20 mouse cellular contexts compared by ENCODE assay signal in the genomic region with DNA sequence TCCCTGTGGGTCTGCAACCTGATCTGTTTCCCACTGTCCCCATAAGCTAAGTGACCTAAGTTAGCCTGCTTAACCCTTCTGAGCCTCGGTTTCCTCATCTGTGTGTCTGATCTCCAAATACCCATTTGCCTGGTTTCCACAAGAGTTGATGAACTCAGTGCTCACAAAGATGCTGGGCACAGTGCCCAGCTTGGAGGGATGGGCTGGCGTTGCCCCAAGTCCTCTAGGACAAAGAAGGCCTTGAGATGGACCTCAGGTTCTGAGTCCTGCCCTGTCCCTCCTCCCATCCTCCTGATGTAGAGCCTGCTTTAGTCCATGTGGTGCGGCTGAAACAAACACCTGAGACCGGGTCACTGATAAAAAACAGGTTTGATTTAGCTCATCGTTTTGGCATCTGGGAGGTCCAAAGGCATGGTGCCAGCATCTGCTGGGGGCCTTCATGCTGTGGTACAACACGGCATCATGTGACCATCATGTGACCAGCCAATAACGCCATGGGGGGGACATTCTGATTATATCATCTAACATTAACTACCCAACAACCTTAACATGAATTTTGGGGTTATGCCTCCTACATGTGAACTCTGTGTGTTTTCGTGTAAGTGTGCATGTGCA.
A peak's percentile ranks its signal among the peaks of the same experiment; 100 is the strongest.
DNase-seq lines count a peak whose midpoint lies in the region; ATAC-seq and TF ChIP-seq lines count a peak whose summit lies in the region.
"Had no signal": no experiment of that assay in that cellular context is flagged by ENCODE, and none has a peak within 500 bp of the region (broad histone marks: within the 10 kb centered on the region; RNA-seq: fewer than 3 reads in every experiment).

No protein-coding gene starts in this region.

- no peak for TF ChIP-seq POLR2A in brain, embryonic 14.5 days (IDR thresholded peaks at IDR 0.05; ENCODE audit: borderline replicate concordance, extremely low read depth, insufficient read depth, insufficient read length, poor library complexity, severe bottlenecking)

- WGBS in forebrain, embryonic 14.5 days, result 83% methylated on average over 8 of the region's 8 CpGs
- 77% methylated on average over 8 of the region's 8 CpGs for WGBS in forebrain, embryonic 15.5 days
- WGBS in liver, embryonic 12.5 days (ENCODE audit: insufficient replicate concordance), result 69% methylated on average over 8 of the region's 8 CpGs

- H3K4me3 ChIP-seq in forebrain, embryonic 14.5 days (ENCODE audit: low read depth, low read length), result no peak overlapping the region
- H3K4me3 ChIP-seq in forebrain, embryonic 15.5 days, result no peak overlapping the region
- H3K4me3 ChIP-seq in liver, embryonic 12.5 days, result no peak overlapping the region
- H3K4me3 ChIP-seq: embryonic facial prominence, embryonic 13.5 days; embryonic facial prominence, embryonic 15.5 days; erythroblast, embryonic 14.5 days; forebrain, embryonic 10.5 days; forebrain, embryonic 12.5 days had no signal

- no peak for TF ChIP-seq CTCF in brain, embryonic 14.5 days (IDR thresholded peaks at IDR 0.05; ENCODE audit: borderline replicate concordance, extremely low read depth, insufficient read depth, insufficient read length)

- no peaks in the 10 kb centered on the region for H3K36me3 ChIP-seq in forebrain, embryonic 14.5 days (ENCODE audit: control insufficient read depth, insufficient read depth, low read length)
- H3K36me3 ChIP-seq in forebrain, embryonic 15.5 days, result no peaks in the 10 kb centered on the region
- H3K36me3 ChIP-seq in liver, embryonic 12.5 days, result no peaks in the 10 kb centered on the region
- H3K36me3 ChIP-seq: embryonic facial prominence, embryonic 13.5 days; embryonic facial prominence, embryonic 15.5 days; forebrain, embryonic 10.5 days; forebrain, embryonic 12.5 days had no signal

- peak; percentile 44 to 54 for DNase-seq in cerebellum, postnatal 14 days
- DNase-seq in cerebellum, adult 11 months, result no peak
- peak; percentile 40 for DNase-seq in forebrain, embryonic 14.5 days (ENCODE audit: low spot score)
- DNase-seq in Muller cell, postnatal 12 days (ENCODE audit: inconsistent ontology term), result peak; percentile 41
- DNase-seq in brain, embryonic 14.5 days (ENCODE audit: low read depth), result peak; percentile 58
- DNase-seq: adrenal gland, adult 8-10 months; adrenal gland, postnatal 14 days; adrenal gland, postnatal 36 days; cerebellum, adult 9-10 months; embryo, embryonic 11 days had no signal

- no peak overlapping the region for H3K4me2 ChIP-seq in forebrain, embryonic 14.5 days (ENCODE audit: low read length)
- H3K4me2 ChIP-seq in forebrain, embryonic 15.5 days (replicated peaks), result no peak overlapping the region
- H3K4me2 ChIP-seq in liver, embryonic 12.5 days, result no peak overlapping the region
- H3K4me2 ChIP-seq: embryonic facial prominence, embryonic 13.5 days; embryonic facial prominence, embryonic 15.5 days; forebrain, embryonic 12.5 days had no signal

- no peak overlapping the region for H3K27ac ChIP-seq in forebrain, embryonic 14.5 days (ENCODE audit: low read depth, low read length)
- H3K27ac ChIP-seq in forebrain, embryonic 15.5 days (replicated peaks), result no peak overlapping the region
- H3K27ac ChIP-seq in liver, embryonic 12.5 days, result no peak overlapping the region
- H3K27ac ChIP-seq: embryonic facial prominence, embryonic 13.5 days; embryonic facial prominence, embryonic 15.5 days; forebrain, embryonic 10.5 days; forebrain, embryonic 12.5 days had no signal

- no peak overlapping the region for H3K9ac ChIP-seq in forebrain, embryonic 14.5 days (ENCODE audit: low read length)
- H3K9ac ChIP-seq in forebrain, embryonic 15.5 days (replicated peaks), result no peak overlapping the region
- no peak overlapping the region for H3K9ac ChIP-seq in liver, embryonic 12.5 days
- H3K9ac ChIP-seq: embryonic facial prominence, embryonic 13.5 days; embryonic facial prominence, embryonic 15.5 days; forebrain, embryonic 12.5 days had no signal

- no peaks in the 10 kb centered on the region for H3K9me3 ChIP-seq in forebrain, embryonic 14.5 days (replicated peaks; ENCODE audit: control insufficient read depth, low read length)
- no peaks in the 10 kb centered on the region for H3K9me3 ChIP-seq in forebrain, embryonic 15.5 days
- no peaks in the 10 kb centered on the region for H3K9me3 ChIP-seq in liver, embryonic 12.5 days (replicated peaks)
- H3K9me3 ChIP-seq: embryonic facial prominence, embryonic 13.5 days; embryonic facial prominence, embryonic 15.5 days; forebrain, embryonic 10.5 days; forebrain, embryonic 12.5 days had no signal

- no peak for ATAC-seq in forebrain, embryonic 14.5 days
- ATAC-seq in forebrain, embryonic 15.5 days (replicated peaks), result no peak
- ATAC-seq in liver, embryonic 12.5 days, result no peak
- ATAC-seq: activated CD4-positive, CD25-positive, alpha-beta regulatory T cell, adult 4 months; forebrain, embryonic 16.5 days; Patski had no signal

- no peaks in the 10 kb centered on the region for H3K4me1 ChIP-seq in forebrain, embryonic 14.5 days (ENCODE audit: control insufficient read depth, insufficient read depth, low read length)
- H3K4me1 ChIP-seq in forebrain, embryonic 15.5 days, result no peaks in the 10 kb centered on the region; the same call in 1 of the 2 replicates
- H3K4me1 ChIP-seq in liver, embryonic 12.5 days, result no peaks in the 10 kb centered on the region
- H3K4me1 ChIP-seq: embryonic facial prominence, embryonic 15.5 days had no signal

- no peaks in the 10 kb centered on the region for H3K27me3 ChIP-seq in forebrain, embryonic 14.5 days (replicated peaks; ENCODE audit: control insufficient read depth, insufficient read depth, low read length)
- no peaks in the 10 kb centered on the region for H3K27me3 ChIP-seq in forebrain, embryonic 15.5 days
- H3K27me3 ChIP-seq in liver, embryonic 12.5 days (replicated peaks), result no peaks in the 10 kb centered on the region; the same call in 1 of the 2 replicates
- H3K27me3 ChIP-seq: embryonic facial prominence, embryonic 15.5 days; forebrain, embryonic 12.5 days; Patski had no signal
